Mouse (Mus musculus) hindbrain, embryonic 11.5 days (tissue): ENCODE data around the gene Cd79b. TPM values are rescaled to one million over a fixed set of nuclear protein-coding genes. Genes with fewer than 3 reads are reported as not detected.
A peak's percentile ranks its signal among the peaks of the same experiment; 100 is the strongest.

Experiments used
- ATAC-seq: fragments of 200-750 bp; cut with Nextera tagmentation; 2 replicates; pipeline ENCODE4 v1.8.0; 2017; ENCODE audit warnings: mild to moderate bottlenecking, moderate TSS enrichment, moderate library complexity; ENCODE audit not compliant: low FRiP score
- DNase-seq: peaks from one replicate; pipeline ENCODE4 v3.0.0-alpha.2; 2015; ENCODE audit warnings: low spot score
- H3K27ac ChIP-seq: fragments of 300-500 bp; sonication (generic); 2 replicates; pipeline ENCODE4 v1.5.1; 2014; ENCODE audit warnings: mild to moderate bottlenecking, low read depth, low read length
- H3K27me3 ChIP-seq: fragments of 300-500 bp; sonication (generic); 2 replicates; pipeline ENCODE4 v1.6.1; 2014; ENCODE audit warnings: mild to moderate bottlenecking, low read length, moderate library complexity, mixed read lengths; ENCODE audit not compliant: control insufficient read depth, insufficient read depth
- H3K36me3 ChIP-seq: fragments of 300-500 bp; sonication (generic); 2 replicates; pipeline ENCODE4 v1.6.1; 2014; ENCODE audit warnings: mild to moderate bottlenecking, low read length, moderate library complexity, mixed read lengths; ENCODE audit not compliant: control insufficient read depth, insufficient read depth
- H3K4me1 ChIP-seq: fragments of 300-500 bp; sonication (generic); replicated peaks from 2 replicates; pipeline ENCODE4 v1.6.1; 2014; ENCODE audit warnings: low read length, mixed read lengths; ENCODE audit not compliant: control insufficient read depth, insufficient read depth
- H3K4me2 ChIP-seq: fragments of 300-500 bp; sonication (generic); replicated peaks from 2 replicates; pipeline ENCODE4 v1.6.1; 2014; ENCODE audit warnings: mild to moderate bottlenecking, low read depth, low read length
- H3K4me3 ChIP-seq: fragments of 300-500 bp; sonication (generic); 2 replicates; pipeline ENCODE4 v1.5.1; 2014; ENCODE audit warnings: low read depth, low read length
- H3K9ac ChIP-seq: fragments of 300-500 bp; sonication (generic); 2 replicates; pipeline ENCODE4 v1.6.1; 2014; ENCODE audit warnings: low read depth, low read length
- H3K9me3 ChIP-seq: fragments of 300-500 bp; sonication (generic); 2 replicates; pipeline ENCODE4 v1.6.1; 2016; ENCODE audit warnings: low read length; ENCODE audit not compliant: control insufficient read depth
- WGBS: fragments of 180-500 bp; shearing (Covaris S2); extraction: QIAGEN DNeasy Blood & Tissue Kit; methylation state at CpG from one replicate; pipeline ENCODE4 v1.1.7; 2014; 5-methylcytosine and 5-hydroxymethylcytosine counted together
- polyA plus RNA-seq: library from polyadenylated mRNA; unstranded; fragments of >200 nt; fragmentation: Nextera tagmentation; extraction: Ambion mirVana; gene quantifications from 2 replicates; pipeline ENCODE4 v1.2.1, GENCODE M21; 2014

Cd79b gene
- 0.91 and 1.9 TPM in 2 replicates for polyA plus RNA-seq

GRCm38 (mm10) chr11:106314333-106314812 is at the start of gene Cd79b:
Gene Cd79b, minus strand, starts transcription at chr11:106314762.
- H3K9ac ChIP-seq = no peak within 1 kb of the TSS
- no peaks in the 10 kb centered on the region for H3K9me3 ChIP-seq
- ATAC-seq (no peak), DNase-seq (no peak)
- no peaks in the 10 kb centered on the region for H3K27me3 ChIP-seq
- H3K27ac ChIP-seq = no peak within 1 kb of the TSS
- H3K36me3 ChIP-seq = no peaks in the 10 kb centered on the region
- H3K4me2 ChIP-seq = no peak within 1 kb of the TSS
- WGBS = 75% methylated on average over 9 of the region's 9 CpGs
- H3K4me3 ChIP-seq = no peak within 1 kb of the TSS
- no peaks in the 10 kb centered on the region for H3K4me1 ChIP-seq

DNA sequence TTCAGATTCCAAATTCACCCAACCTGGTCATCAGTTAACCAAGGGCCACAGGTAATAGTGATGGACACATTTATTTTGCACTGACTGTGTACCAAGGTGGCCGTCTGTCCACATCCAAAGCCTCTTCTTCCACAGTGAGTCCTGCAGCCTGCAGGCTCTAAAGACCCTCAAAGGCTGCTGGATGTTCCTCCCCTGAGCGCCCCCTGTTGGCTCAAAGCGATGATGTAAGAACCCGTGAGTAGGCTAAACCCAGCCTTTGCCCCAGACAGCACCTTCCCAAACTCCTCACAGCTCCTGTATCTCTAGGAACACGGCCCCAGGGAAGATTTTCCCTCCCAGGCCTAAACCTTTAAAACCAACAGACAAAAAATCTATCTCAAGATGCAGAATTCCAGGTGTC is 44.8 kb upstream of the Cd79b start:
- ATAC-seq = no peak
- Histone ChIP-seq H3K9ac (no peak overlapping the region), H3K4me1 (no peaks in the 10 kb centered on the region), H3K36me3 (no peaks in the 10 kb centered on the region), H3K9me3 (no peaks in the 10 kb centered on the region), H3K4me3 (no peak overlapping the region), H3K27ac (no peak overlapping the region), H3K4me2 (no peak overlapping the region), H3K27me3 (no peaks in the 10 kb centered on the region)
- WGBS = 26% methylated on average over 5 of the region's 5 CpGs
- peak; percentile 57 for DNase-seq

- no peaks in the 10 kb centered on the region for H3K27me3 ChIP-seq
- 71% methylated on average over 19 of the region's 19 CpGs for WGBS
- H3K27ac ChIP-seq = no peak overlapping the region
- no peaks in the 10 kb centered on the region for H3K4me1 ChIP-seq
- H3K4me2 ChIP-seq = no peak overlapping the region
- H3K4me3 ChIP-seq = no peak overlapping the region
- H3K9ac ChIP-seq = no peak overlapping the region
- H3K9me3 ChIP-seq = no peaks in the 10 kb centered on the region
- no peak for DNase-seq
- H3K36me3 ChIP-seq = no peaks in the 10 kb centered on the region
- no peak for ATAC-seq
Measured at GRCm38 (mm10) chr11:106355382-106356128, 41.0 kb upstream of the Cd79b start.

GRCm38 (mm10) chr11:106354181-106354580 is 39.6 kb upstream of the Cd79b start:
- 81% methylated on average over 1 of the region's 1 CpGs for WGBS

DNA sequence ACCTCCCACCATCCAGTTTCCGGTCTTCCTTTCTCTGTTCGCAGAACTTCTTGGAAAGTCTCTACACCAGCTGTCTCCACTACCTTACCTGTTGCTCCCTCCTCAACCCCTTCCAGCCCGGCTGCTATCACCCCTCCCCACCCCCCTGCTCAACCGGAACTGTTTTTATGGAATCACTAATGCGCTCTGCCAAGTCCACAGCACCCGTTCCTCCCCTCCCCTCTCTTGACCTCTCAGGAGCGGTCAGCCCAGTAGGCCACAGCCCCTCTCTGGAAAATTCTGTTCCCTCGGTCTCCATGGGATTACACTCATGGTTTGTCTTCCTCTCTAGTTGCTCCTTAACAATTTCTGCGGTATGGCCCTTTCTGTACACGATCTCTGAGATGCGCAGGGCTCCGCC is 38.6 kb upstream of the Cd79b start, which contains the start of gene Scn4a:
Scn4a (minus strand) TSS at position 101 of the 400 bp plus-strand sequence.
- H3K4me3 ChIP-seq = no peak within 1 kb of the TSS
- H3K4me1 ChIP-seq = no peaks in the 10 kb centered on the region
- H3K4me2 ChIP-seq = no peak within 1 kb of the TSS
- no peak within 1 kb of the TSS for H3K27ac ChIP-seq
- H3K36me3 ChIP-seq = no peaks in the 10 kb centered on the region
- no peak within 1 kb of the TSS for H3K9ac ChIP-seq
- DNase-seq (no peak), ATAC-seq (no peak)
- WGBS = 93% methylated on average over 12 of the region's 12 CpGs
- H3K9me3 ChIP-seq = no peaks in the 10 kb centered on the region
- H3K27me3 ChIP-seq = no peaks in the 10 kb centered on the region

More at GRCm38 (mm10) chr11:106354181-106354580, 39.6 kb upstream of the Cd79b start:
- Histone ChIP-seq H3K36me3 (no peaks in the 10 kb centered on the region), H3K4me1 (no peaks in the 10 kb centered on the region), H3K27ac (no peak overlapping the region), H3K9me3 (no peaks in the 10 kb centered on the region), H3K4me3 (no peak overlapping the region), H3K27me3 (no peaks in the 10 kb centered on the region), H3K9ac (no peak overlapping the region), H3K4me2 (no peak overlapping the region)
- ATAC-seq (no peak), DNase-seq (no peak)

GRCm38 (mm10) chr11:106351941-106352340 is 37.4 kb upstream of the Cd79b start:
- no peak for ATAC-seq
- Histone ChIP-seq H3K9ac (no peak overlapping the region), H3K27ac (no peak overlapping the region), H3K4me1 (no peaks in the 10 kb centered on the region), H3K4me2 (no peak overlapping the region), H3K27me3 (no peaks in the 10 kb centered on the region), H3K4me3 (no peak overlapping the region), H3K36me3 (no peaks in the 10 kb centered on the region), H3K9me3 (no peaks in the 10 kb centered on the region)
- DNase-seq = no peak
- WGBS = 82% methylated on average over 4 of the region's 4 CpGs

GRCm38 (mm10) chr11:106351253-106351652 is 36.7 kb upstream of the Cd79b start:
- Histone ChIP-seq H3K36me3 (no peaks in the 10 kb centered on the region), H3K4me2 (no peak overlapping the region), H3K4me1 (no peaks in the 10 kb centered on the region), H3K9ac (no peak overlapping the region), H3K4me3 (no peak overlapping the region), H3K27me3 (no peaks in the 10 kb centered on the region), H3K27ac (no peak overlapping the region), H3K9me3 (no peaks in the 10 kb centered on the region)
- ATAC-seq = no peak
- WGBS = 66% methylated on average over 3 of the region's 3 CpGs
- no peak for DNase-seq

DNA sequence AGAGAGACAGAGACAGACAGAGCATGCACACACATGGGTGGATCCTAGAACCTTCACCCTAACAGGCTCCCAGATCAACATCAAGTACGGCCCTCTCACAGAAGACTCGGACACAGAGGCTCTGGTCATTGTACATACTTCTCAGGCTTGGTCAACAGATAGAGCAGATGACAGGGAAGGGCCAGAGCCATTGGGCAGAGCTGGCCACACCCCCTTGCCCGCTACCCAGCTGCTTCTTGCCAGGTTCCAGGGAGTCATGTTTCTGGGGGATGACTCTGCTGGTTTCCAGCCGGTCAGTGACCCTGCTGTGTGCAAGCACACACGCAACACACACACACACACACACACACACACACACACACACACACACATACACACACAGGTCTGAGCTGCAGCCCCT is 36.3 kb upstream of the Cd79b start:
- H3K4me1 ChIP-seq = no peaks in the 10 kb centered on the region
- H3K36me3 ChIP-seq = no peaks in the 10 kb centered on the region
- no peak overlapping the region for H3K4me3 ChIP-seq
- H3K9me3 ChIP-seq = no peaks in the 10 kb centered on the region
- H3K9ac ChIP-seq = no peak overlapping the region
- DNase-seq = no peak
- no peaks in the 10 kb centered on the region for H3K27me3 ChIP-seq
- WGBS = 62% methylated on average over 5 of the region's 5 CpGs
- ATAC-seq = no peak
- no peak overlapping the region for H3K4me2 ChIP-seq
- no peak overlapping the region for H3K27ac ChIP-seq

- Histone ChIP-seq H3K4me1 (no peaks in the 10 kb centered on the region), H3K36me3 (no peaks in the 10 kb centered on the region), H3K9me3 (no peaks in the 10 kb centered on the region), H3K4me3 (no peak overlapping the region), H3K4me2 (no peak overlapping the region), H3K27ac (no peak overlapping the region), H3K9ac (no peak overlapping the region), H3K27me3 (no peaks in the 10 kb centered on the region)
- ATAC-seq (no peak), DNase-seq (no peak)
- 86% methylated on average over 6 of the region's 6 CpGs for WGBS
Measured at GRCm38 (mm10) chr11:106349772-106350171, 35.2 kb upstream of the Cd79b start.
